Mouse (Mus musculus) erythroblast, embryonic 14.5 days (primary cell): ENCODE results near the gene Tcta.

ENCODE experiments used
- GATA1 ChIP-seq: IDR thresholded peaks from 2 replicates; pipeline ENCODE4 v1.6.1; 2012; ENCODE audit warnings: low read length, inconsistent platforms, mixed read lengths
- TAL1 ChIP-seq: IDR thresholded peaks from 3 replicates; pipeline ENCODE4 v1.6.1; 2012; ENCODE audit warnings: low read length, inconsistent platforms, mixed read lengths

DNA sequence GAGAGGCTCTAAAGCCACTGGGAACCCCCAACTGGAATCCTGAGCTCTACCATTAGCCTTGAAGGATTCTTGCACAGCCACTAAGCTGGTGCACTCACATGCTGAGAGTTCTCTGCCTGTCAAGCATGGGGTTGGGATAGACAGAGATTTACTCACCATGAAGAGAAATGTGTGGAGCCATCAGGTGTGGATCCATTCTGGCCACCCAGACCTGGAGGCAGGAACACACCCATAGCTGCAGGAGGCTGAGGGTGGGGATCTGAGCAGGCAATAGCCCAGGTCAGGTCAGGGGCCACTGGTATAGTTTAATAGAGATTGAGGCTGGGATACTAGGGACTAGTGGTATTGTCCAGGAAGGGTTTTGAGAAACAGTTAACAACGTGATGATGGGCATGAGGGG lies 790 bp downstream of the Tcta start:
- TF ChIP-seq GATA1 (no peak), TAL1 (no peak)
